Mouse (Mus musculus): ENCODE measurements around the gene Fam241a. TPM values are rescaled to one million over a fixed set of nuclear protein-coding genes. Genes with fewer than 3 reads are reported as not detected.

Fam241a gene
- polyA plus RNA-seq, 1 experiment from 2014 or later = 27.3 TPM

GRCm38 (mm10) chr3:127913885-127914709 is 18.0 kb upstream of the Fam241a start:
- TF ChIP-seq EP300 (optimal IDR thresholded peaks at IDR 0.05) (no peak), CTCF (IDR thresholded peaks at IDR 0.05; ENCODE audit: low read depth) (no peak)
- Histone ChIP-seq H3K9ac (ENCODE audit: low read length) (no peak overlapping the region), H3K4me2 (replicated peaks; ENCODE audit: low read depth) (peak overlapping the region; percentile 26; the same call in 1 of the 2 replicates), H3K27ac (replicated peaks) (0 out of 2 replicates have a peak overlapping the region, but pooled peaks have one; percentile 26), H3K9me3 (ENCODE audit: control insufficient read depth, low read length) (no peaks in the 10 kb centered on the region), H3K4me1 (replicated peaks; ENCODE audit: control insufficient read depth, insufficient read depth) (no peaks in the 10 kb centered on the region), H3K27me3 (ENCODE audit: control insufficient read depth, insufficient read depth, low read length) (no peaks in the 10 kb centered on the region), H3K4me3 (ENCODE audit: low read depth, low read length) (no peak overlapping the region), H3K36me3 (ENCODE audit: control insufficient read depth, insufficient read depth, low read length) (no peaks in the 10 kb centered on the region)
- no peak for ATAC-seq (ENCODE audit: low FRiP score, low TSS enrichment)
- WGBS = 29% methylated on average over 16 of the region's 16 CpGs
- DNase-seq (ENCODE audit: low spot score) = no peak

- H3K27me3 ChIP-seq (ENCODE audit: control insufficient read depth, insufficient read depth, low read length) = no peaks in the 10 kb centered on the region
- no peaks in the 10 kb centered on the region for H3K4me1 ChIP-seq (replicated peaks; ENCODE audit: control insufficient read depth, insufficient read depth)
- H3K36me3 ChIP-seq (ENCODE audit: control insufficient read depth, insufficient read depth, low read length) = no peaks in the 10 kb centered on the region
- no peak for DNase-seq (ENCODE audit: low spot score)
- no peak for TF ChIP-seq CTCF (IDR thresholded peaks at IDR 0.05; ENCODE audit: low read depth)
- no peak for TF ChIP-seq EP300 (optimal IDR thresholded peaks at IDR 0.05)
- H3K9ac ChIP-seq (ENCODE audit: low read length) = no peak overlapping the region
- H3K9me3 ChIP-seq (ENCODE audit: control insufficient read depth, low read length) = no peaks in the 10 kb centered on the region
- no peak overlapping the region for H3K27ac ChIP-seq (replicated peaks)
- WGBS = 83% methylated on average over 7 of the region's 7 CpGs
- ATAC-seq (ENCODE audit: low FRiP score, low TSS enrichment) = no peak
- H3K4me3 ChIP-seq (ENCODE audit: low read depth, low read length) = no peak overlapping the region
- H3K4me2 ChIP-seq (replicated peaks; ENCODE audit: low read depth) = no peak overlapping the region
These were observed 13.8 kb upstream of the Fam241a start for GRCm38 (mm10) chr3:127909941-127910340.

- Histone ChIP-seq H3K36me3 (ENCODE audit: control insufficient read depth, insufficient read depth, low read length) (no peaks in the 10 kb centered on the region), H3K27ac (replicated peaks) (peak overlapping the region; percentile 93), H3K9ac (ENCODE audit: low read length) (peak overlapping the region; percentile 79), H3K4me1 (replicated peaks; ENCODE audit: control insufficient read depth, insufficient read depth) (no peaks in the 10 kb centered on the region; the same call in 1 of the 2 replicates), H3K4me3 (ENCODE audit: low read depth, low read length) (peak overlapping the region; percentile 73), H3K27me3 (ENCODE audit: control insufficient read depth, insufficient read depth, low read length) (no peaks in the 10 kb centered on the region), H3K9me3 (ENCODE audit: control insufficient read depth, low read length) (no peaks in the 10 kb centered on the region), H3K4me2 (replicated peaks; ENCODE audit: low read depth) (peak overlapping the region; percentile 66)
- ATAC-seq (ENCODE audit: low FRiP score, low TSS enrichment) (no peak), DNase-seq (ENCODE audit: low spot score) (no peak)
- TF ChIP-seq EP300 (optimal IDR thresholded peaks at IDR 0.05) = no peak
- TF ChIP-seq CTCF (IDR thresholded peaks at IDR 0.05; ENCODE audit: low read depth) = no peak
- WGBS = 29% methylated on average over 7 of the region's 7 CpGs
These were observed 944 bp downstream of the Fam241a start for GRCm38 (mm10) chr3:127894981-127895779.

- no peak overlapping the region for H3K9ac ChIP-seq (ENCODE audit: low read length)
- 64% methylated on average over 7 of the region's 7 CpGs for WGBS
- TF ChIP-seq EP300 (optimal IDR thresholded peaks at IDR 0.05) = no peak
- no peak for TF ChIP-seq CTCF (IDR thresholded peaks at IDR 0.05; ENCODE audit: low read depth)
- H3K36me3 ChIP-seq (ENCODE audit: control insufficient read depth, insufficient read depth, low read length) = no peaks in the 10 kb centered on the region
- no peaks in the 10 kb centered on the region; the same call in 1 of the 2 replicates for H3K4me1 ChIP-seq (replicated peaks; ENCODE audit: control insufficient read depth, insufficient read depth)
- H3K4me2 ChIP-seq (replicated peaks; ENCODE audit: low read depth) = peak overlapping the region; percentile 35
- H3K9me3 ChIP-seq (ENCODE audit: control insufficient read depth, low read length) = no peaks in the 10 kb centered on the region
- H3K27me3 ChIP-seq (ENCODE audit: control insufficient read depth, insufficient read depth, low read length) = no peaks in the 10 kb centered on the region
- ATAC-seq (ENCODE audit: low FRiP score, low TSS enrichment) = no peak
- H3K27ac ChIP-seq (replicated peaks) = no peak overlapping the region; the same call in 1 of the 2 replicates
- no peak for DNase-seq (ENCODE audit: low spot score)
- H3K4me3 ChIP-seq (ENCODE audit: low read depth, low read length) = no peak overlapping the region
These were observed 2.2 kb downstream of the Fam241a start for GRCm38 (mm10) chr3:127893902-127894301.

- ATAC-seq (ENCODE audit: low FRiP score, low TSS enrichment) = no peak
- Histone ChIP-seq H3K36me3 (ENCODE audit: control insufficient read depth, insufficient read depth, low read length) (no peaks in the 10 kb centered on the region), H3K27ac (replicated peaks) (no peak overlapping the region), H3K4me3 (ENCODE audit: low read depth, low read length) (no peak overlapping the region), H3K27me3 (ENCODE audit: control insufficient read depth, insufficient read depth, low read length) (no peaks in the 10 kb centered on the region), H3K4me1 (replicated peaks; ENCODE audit: control insufficient read depth, insufficient read depth) (no peaks in the 10 kb centered on the region; the same call in 1 of the 2 replicates), H3K9me3 (ENCODE audit: control insufficient read depth, low read length) (no peaks in the 10 kb centered on the region), H3K9ac (ENCODE audit: low read length) (no peak overlapping the region), H3K4me2 (replicated peaks; ENCODE audit: low read depth) (no peak overlapping the region)
- no peak for TF ChIP-seq EP300 (optimal IDR thresholded peaks at IDR 0.05)
- no peak for TF ChIP-seq CTCF (IDR thresholded peaks at IDR 0.05; ENCODE audit: low read depth)
- DNase-seq (ENCODE audit: low spot score) = no peak
- 49% methylated on average over 10 of the region's 10 CpGs for WGBS
These were observed 4.2 kb downstream of the Fam241a start for GRCm38 (mm10) chr3:127891906-127892305.
